Mouse (Mus musculus): ENCODE measurements at regions not wholly inside any gene's neighbourhood (a gene's known extent, or its start where the extent isn't known, plus 50 kb on each side); places are given as distances from the start of the nearest gene placed in this dataset.
A peak's percentile ranks its signal among the peaks of the same experiment; 100 is the strongest.

- no peak for DNase-seq (ENCODE audit: low spot score in 2 of 2)
Observed at GRCm38 (mm10) chr6:55781146-55781545, 55.5 kb upstream of the Itprid1 start.

- DNase-seq (ENCODE audit: low spot score in 2 of 2): no peak
Observed at GRCm38 (mm10) chr6:55775527-55775926, 61.2 kb upstream of the Itprid1 start.

- no peak for DNase-seq (ENCODE audit: low spot score in 2 of 2)
Observed at GRCm38 (mm10) chr6:55770341-55770740, 66.4 kb upstream of the Itprid1 start.

- peak in 1 of 2 experiments; percentile 16 for DNase-seq (ENCODE audit: low spot score in 2 of 2)
Observed at GRCm38 (mm10) chr6:55755491-55755890, 74.4 kb upstream of the Neurod6 start.

- DNase-seq (ENCODE audit: low spot score in 2 of 2): no peak
Observed at GRCm38 (mm10) chr6:55750831-55751230, 69.8 kb upstream of the Neurod6 start.

- no peak for DNase-seq (ENCODE audit: low spot score in 2 of 2)
Observed at GRCm38 (mm10) chr6:55745859-55746151, 64.7 kb upstream of the Neurod6 start.

- DNase-seq (ENCODE audit: low spot score in 2 of 2): no peak
Observed at GRCm38 (mm10) chr6:55745105-55745858, 64.2 kb upstream of the Neurod6 start.

- no peak for DNase-seq (ENCODE audit: low spot score in 2 of 2)
Observed at GRCm38 (mm10) chr6:55731301-55731826, 50.3 kb upstream of the Neurod6 start.
